Mouse (Mus musculus) intestine, embryonic 14.5 days (tissue): ENCODE measurements around the gene Tmc7. TPM values are rescaled to one million over a fixed set of nuclear protein-coding genes. Genes with fewer than 3 reads are reported as not detected.
A peak's percentile ranks its signal among the peaks of the same experiment; 100 is the strongest.

ENCODE experiments used
- ATAC-seq: fragments of 200-750 bp; cut with Nextera tagmentation; replicated peaks from 2 replicates; pipeline ENCODE4 v1.8.0; 2017; ENCODE audit warnings: low read depth, moderate number of reproducible peaks, moderate TSS enrichment, moderate library complexity; ENCODE audit not compliant: low FRiP score, low TSS enrichment
- DNase-seq: peaks from one replicate; pipeline ENCODE4 v3.0.0-alpha.2; 2018; ENCODE audit warnings: low spot score
- H3K27ac ChIP-seq: fragments of 300-500 bp; sonication (generic); 2 replicates; pipeline ENCODE4 v1.5.1; 2014; ENCODE audit warnings: low read depth, mild to moderate bottlenecking, control low read depth
- H3K27me3 ChIP-seq: fragments of 300-500 bp; sonication (generic); replicated peaks from 2 replicates; pipeline ENCODE4 v1.6.1; 2014; ENCODE audit warnings: low read length, control low read depth; ENCODE audit not compliant: control insufficient read depth, insufficient read depth
- H3K36me3 ChIP-seq: fragments of 300-500 bp; sonication (generic); 2 replicates; pipeline ENCODE4 v1.6.1; 2014; ENCODE audit warnings: low read length, control low read depth; ENCODE audit not compliant: control insufficient read depth, insufficient read depth
- H3K4me1 ChIP-seq: fragments of 300-500 bp; sonication (generic); replicated peaks from 2 replicates; pipeline ENCODE4 v1.6.1; 2014; ENCODE audit warnings: low read length, control low read depth, mixed read lengths; ENCODE audit not compliant: control insufficient read depth, insufficient read depth
- H3K4me2 ChIP-seq: fragments of 300-500 bp; sonication (generic); 2 replicates; pipeline ENCODE4 v1.6.1; 2014; ENCODE audit warnings: low read length
- H3K4me3 ChIP-seq: fragments of 300-500 bp; sonication (generic); 2 replicates; pipeline ENCODE4 v1.5.1; 2014; ENCODE audit warnings: low read depth, low read length, control low read depth, mixed read lengths
- H3K9ac ChIP-seq: fragments of 300-500 bp; sonication (generic); 2 replicates; pipeline ENCODE4 v1.6.1; 2014; ENCODE audit warnings: mild to moderate bottlenecking, low read length
- H3K9me3 ChIP-seq: fragments of 300-500 bp; sonication (generic); 2 replicates; pipeline ENCODE4 v1.6.1; 2016; ENCODE audit warnings: low read length, control low read depth; ENCODE audit not compliant: control insufficient read depth
- WGBS: fragments of 180-500 bp; shearing (Covaris S2); extraction: QIAGEN DNeasy Blood & Tissue Kit; methylation state at CpG from one replicate; pipeline ENCODE4 v1.1.7; 2014; 5-methylcytosine and 5-hydroxymethylcytosine counted together
- polyA plus RNA-seq: library from polyadenylated mRNA; unstranded; fragments of >200 nt; fragmentation: Nextera tagmentation; extraction: Ambion mirVana; gene quantifications from 2 replicates; pipeline ENCODE4 v1.2.1, GENCODE M21; 2014

The Tmc7 gene
- 3.7 and 4.0 TPM in 2 replicates for polyA plus RNA-seq

- DNase-seq (peak; percentile 93), ATAC-seq (peak; percentile 85)
- Histone ChIP-seq H3K4me3 (peak within 1 kb of the TSS; percentile 50), H3K36me3 (no peaks in the 10 kb centered on the region), H3K9me3 (no peaks in the 10 kb centered on the region), H3K9ac (peak within 1 kb of the TSS; percentile 61), H3K4me2 (peak within 1 kb of the TSS; percentile 89), H3K4me1 (peaks cover 10% of the 10 kb centered on the region), H3K27ac (no peak within 1 kb of the TSS), H3K27me3 (no peaks in the 10 kb centered on the region)
- WGBS, result under 1% methylated on average over 50 of the region's 51 CpGs
Observed at GRCm38 (mm10) chr7:118584257-118584907, at the start of gene Tmc7. Gene Tmc7, minus strand, starts transcription at chr7:118584736.

- no peak overlapping the region for H3K4me3 ChIP-seq
- WGBS, result 81% methylated on average over 7 of the region's 7 CpGs
- ATAC-seq, result no peak
- H3K27me3 ChIP-seq, result no peaks in the 10 kb centered on the region
- no peaks in the 10 kb centered on the region for H3K4me1 ChIP-seq
- H3K9me3 ChIP-seq, result no peaks in the 10 kb centered on the region
- H3K9ac ChIP-seq, result no peak overlapping the region
- no peaks in the 10 kb centered on the region for H3K36me3 ChIP-seq
- DNase-seq, result no peak
- H3K4me2 ChIP-seq, result no peak overlapping the region
- no peak overlapping the region for H3K27ac ChIP-seq
Observed at GRCm38 (mm10) chr7:118633951-118634350, 49.4 kb upstream of the Tmc7 start.

GRCm38 (mm10) chr7:118633094-118633493 is 48.6 kb upstream of the Tmc7 start:
- Histone ChIP-seq H3K27ac (no peak overlapping the region), H3K4me3 (no peak overlapping the region), H3K27me3 (no peaks in the 10 kb centered on the region), H3K9me3 (no peaks in the 10 kb centered on the region), H3K4me1 (no peaks in the 10 kb centered on the region), H3K9ac (no peak overlapping the region), H3K4me2 (no peak overlapping the region), H3K36me3 (no peaks in the 10 kb centered on the region)
- ATAC-seq, result no peak
- 84% methylated on average over 9 of the region's 9 CpGs for WGBS
- DNase-seq, result no peak

- DNase-seq, result no peak
- no peak overlapping the region for H3K27ac ChIP-seq
- no peak overlapping the region for H3K4me2 ChIP-seq
- no peaks in the 10 kb centered on the region for H3K27me3 ChIP-seq
- no peaks in the 10 kb centered on the region for H3K4me1 ChIP-seq
- peak; percentile 86 for ATAC-seq
- no peak overlapping the region for H3K9ac ChIP-seq
- WGBS, result 69% methylated on average over 13 of the region's 13 CpGs
- no peak overlapping the region for H3K4me3 ChIP-seq
- no peaks in the 10 kb centered on the region for H3K36me3 ChIP-seq
- no peaks in the 10 kb centered on the region for H3K9me3 ChIP-seq
Observed at GRCm38 (mm10) chr7:118627550-118628298, 43.2 kb upstream of the Tmc7 start.

GRCm38 (mm10) chr7:118621094-118621493 is 36.6 kb upstream of the Tmc7 start:
- Histone ChIP-seq H3K27ac (no peak overlapping the region), H3K9me3 (no peaks in the 10 kb centered on the region), H3K4me1 (no peaks in the 10 kb centered on the region), H3K27me3 (no peaks in the 10 kb centered on the region), H3K36me3 (no peaks in the 10 kb centered on the region), H3K9ac (no peak overlapping the region), H3K4me3 (no peak overlapping the region), H3K4me2 (no peak overlapping the region)
- no peak for DNase-seq
- no peak for ATAC-seq
- WGBS, result 80% methylated on average over 6 of the region's 6 CpGs

- no peak for DNase-seq
- WGBS, result 74% methylated on average over 7 of the region's 7 CpGs
- Histone ChIP-seq H3K36me3 (no peaks in the 10 kb centered on the region), H3K9ac (no peak overlapping the region), H3K4me2 (no peak overlapping the region), H3K4me3 (no peak overlapping the region), H3K27ac (no peak overlapping the region), H3K9me3 (no peaks in the 10 kb centered on the region), H3K4me1 (no peaks in the 10 kb centered on the region), H3K27me3 (no peaks in the 10 kb centered on the region)
- peak; percentile 53; the same call in 1 of the 2 replicates for ATAC-seq
Observed at GRCm38 (mm10) chr7:118620243-118620906, 35.8 kb upstream of the Tmc7 start.

- Histone ChIP-seq H3K27ac (no peak overlapping the region), H3K9me3 (no peaks in the 10 kb centered on the region), H3K9ac (no peak overlapping the region), H3K4me1 (no peaks in the 10 kb centered on the region), H3K4me2 (no peak overlapping the region), H3K27me3 (no peaks in the 10 kb centered on the region), H3K4me3 (no peak overlapping the region), H3K36me3 (no peaks in the 10 kb centered on the region)
- ATAC-seq (no peak), DNase-seq (no peak)
- WGBS, result 83% methylated on average over 5 of the region's 5 CpGs
Observed at GRCm38 (mm10) chr7:118618104-118618503, 33.6 kb upstream of the Tmc7 start.

- no peak overlapping the region for H3K9ac ChIP-seq
- H3K27ac ChIP-seq, result no peak overlapping the region
- H3K4me2 ChIP-seq, result no peak overlapping the region
- H3K4me3 ChIP-seq, result no peak overlapping the region
- no peaks in the 10 kb centered on the region for H3K36me3 ChIP-seq
- ATAC-seq, result no peak
- no peaks in the 10 kb centered on the region for H3K4me1 ChIP-seq
- WGBS, result 72% methylated on average over 13 of the region's 13 CpGs
- no peaks in the 10 kb centered on the region for H3K9me3 ChIP-seq
- H3K27me3 ChIP-seq, result no peaks in the 10 kb centered on the region
- DNase-seq, result no peak
Observed at GRCm38 (mm10) chr7:118614076-118614475, 29.5 kb upstream of the Tmc7 start.
